Mouse (Mus musculus) megakaryocyte, embryonic 14.5 days (primary cell): ENCODE measurements around the gene Draxin.

Experiments used
- FLI1 ChIP-seq: IDR thresholded peaks from 2 replicates; pipeline ENCODE4 v1.6.1; 2012; ENCODE audit warnings: low read length, inconsistent platforms, mixed read lengths
- GATA1 ChIP-seq: IDR thresholded peaks from 3 replicates; pipeline ENCODE4 v1.6.1; 2012; ENCODE audit warnings: mixed read lengths, low read length, inconsistent platforms, borderline replicate concordance

- TF ChIP-seq GATA1 = no peak
- TF ChIP-seq FLI1 = no peak
Measured at GRCm38 (mm10) chr4:148170842-148171241, 40.3 kb upstream of the Draxin start.
